Mouse (Mus musculus) kidney, postnatal 25 days (tissue): Measurements from ENCODE around the gene Stra6.

Source experiments
- DNase-seq, 2 experiments: peaks; one replicate each; pipeline ENCODE4 v3.0.0; 2021; ENCODE audit warnings: mixed read lengths in 2 of 2

Stra6 gene

GRCm38 (mm10) chr9:58051937-58052336 lies 11.7 kb upstream of the Stra6 start:
- no peak for DNase-seq

- peak; percentile 54 to 65 for DNase-seq
These were observed 10.5 kb upstream of the Stra6 start for GRCm38 (mm10) chr9:58053102-58053501.

- no peak for DNase-seq
These were observed 10.0 kb upstream of the Stra6 start for GRCm38 (mm10) chr9:58053544-58053943.

- DNase-seq: no peak
These were observed 9.6 kb upstream of the Stra6 start for GRCm38 (mm10) chr9:58054032-58054431.

- DNase-seq: no peak
These were observed 7.9 kb upstream of the Stra6 start for GRCm38 (mm10) chr9:58055666-58056065.

- DNase-seq: no peak
These were observed 3.7 kb upstream of the Stra6 start for GRCm38 (mm10) chr9:58059920-58060319.

GRCm38 (mm10) chr9:58060677-58061667 lies 2.6 kb upstream of the Stra6 start:
- peak; percentile 63 to 65 for DNase-seq

GRCm38 (mm10) chr9:58065532-58065931 lies 1.9 kb downstream of the Stra6 start:
- DNase-seq: no peak

GRCm38 (mm10) chr9:58065977-58066730 lies 2.6 kb downstream of the Stra6 start:
- DNase-seq: no peak

GRCm38 (mm10) chr9:58066731-58067095 lies 3.1 kb downstream of the Stra6 start:
- no peak for DNase-seq

GRCm38 (mm10) chr9:58067546-58067945 lies 4.0 kb downstream of the Stra6 start:
- DNase-seq: no peak

GRCm38 (mm10) chr9:58074561-58074960 lies 11.0 kb downstream of the Stra6 start:
- no peak for DNase-seq

GRCm38 (mm10) chr9:58084586-58084985 lies 21.0 kb downstream of the Stra6 start:
- DNase-seq: no peak

- DNase-seq: no peak
These were observed 21.5 kb downstream of the Stra6 start for GRCm38 (mm10) chr9:58085074-58085473.

- no peak for DNase-seq
These were observed 22.6 kb downstream of the Stra6 start for GRCm38 (mm10) chr9:58086203-58086602.

GRCm38 (mm10) chr9:58086861-58087260 lies 23.3 kb downstream of the Stra6 start:
- no peak for DNase-seq

GRCm38 (mm10) chr9:58087277-58087998 lies 23.9 kb downstream of the Stra6 start:
- DNase-seq: no peak

GRCm38 (mm10) chr9:58091623-58092425 lies 28.2 kb downstream of the Stra6 start:
- no peak for DNase-seq

GRCm38 (mm10) chr9:58092581-58093269 lies 29.1 kb downstream of the Stra6 start:
- DNase-seq: peak; percentile 19 to 77

GRCm38 (mm10) chr9:58093776-58094175 lies 30.2 kb downstream of the Stra6 start:
- no peak for DNase-seq

- no peak for DNase-seq
These were observed 32.4 kb downstream of the Stra6 start for GRCm38 (mm10) chr9:58095977-58096376.
